Mouse (Mus musculus): Measurements from ENCODE around the gene Gns.

DNA sequence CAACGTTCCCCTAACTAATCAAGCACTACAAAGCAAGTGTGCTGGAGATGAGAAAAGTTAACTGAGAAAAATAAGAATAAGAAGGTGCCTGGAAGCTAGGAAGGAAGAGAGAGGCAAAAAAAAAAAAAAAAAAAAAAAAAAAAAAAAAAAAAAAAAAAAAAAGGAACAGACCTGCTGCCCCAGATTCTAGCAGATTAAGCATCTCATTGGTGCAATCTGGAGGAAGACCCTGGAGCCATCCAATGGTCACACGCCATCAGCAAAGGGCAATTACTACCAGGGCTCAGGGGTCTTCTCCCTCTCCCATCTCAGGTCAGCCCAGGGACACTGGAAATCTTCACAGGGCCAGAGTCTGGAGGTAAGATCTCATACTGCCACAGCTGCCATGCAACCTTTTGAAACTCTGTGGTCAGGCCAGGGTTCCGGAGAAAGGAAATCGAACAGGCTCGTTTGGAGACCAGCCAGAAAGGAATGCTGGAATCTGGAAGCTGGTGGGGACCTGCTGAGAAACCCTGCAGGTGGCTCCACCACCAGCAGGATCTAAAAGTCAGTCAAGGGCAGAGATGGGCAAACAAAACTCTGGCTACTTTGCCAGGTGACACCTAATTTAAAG, 61.7 kb downstream of the Gns start:
- TF ChIP-seq GATA1 (IDR thresholded peaks at IDR 0.05; ENCODE audit: borderline replicate concordance, low read length) (no peak), FLI1 (IDR thresholded peaks at IDR 0.05; ENCODE audit: low read length) (no peak)

Data from megakaryocyte, embryonic 14.5 days (primary cell).